Mouse (Mus musculus) gastrocnemius, postnatal 25 days (tissue): ENCODE results near the gene Mkrn2os. TPM values are rescaled to one million over a fixed set of nuclear protein-coding genes. Genes with fewer than 3 reads are reported as not detected.

ENCODE experiments used
- DNase-seq: peaks from one replicate; pipeline ENCODE4 v3.0.0; 2022
- total RNA-seq, 2 experiments: library from RNA; stranded (reverse); gene quantifications; 1 replicate in 1 of 2; 2 replicates in 1 of 2; pipeline ENCODE4 v1.2.3; 2021

Mkrn2os gene
- total RNA-seq, 2 experiments from 2014 or later: 0.18 TPM; not detected in 1

DNA sequence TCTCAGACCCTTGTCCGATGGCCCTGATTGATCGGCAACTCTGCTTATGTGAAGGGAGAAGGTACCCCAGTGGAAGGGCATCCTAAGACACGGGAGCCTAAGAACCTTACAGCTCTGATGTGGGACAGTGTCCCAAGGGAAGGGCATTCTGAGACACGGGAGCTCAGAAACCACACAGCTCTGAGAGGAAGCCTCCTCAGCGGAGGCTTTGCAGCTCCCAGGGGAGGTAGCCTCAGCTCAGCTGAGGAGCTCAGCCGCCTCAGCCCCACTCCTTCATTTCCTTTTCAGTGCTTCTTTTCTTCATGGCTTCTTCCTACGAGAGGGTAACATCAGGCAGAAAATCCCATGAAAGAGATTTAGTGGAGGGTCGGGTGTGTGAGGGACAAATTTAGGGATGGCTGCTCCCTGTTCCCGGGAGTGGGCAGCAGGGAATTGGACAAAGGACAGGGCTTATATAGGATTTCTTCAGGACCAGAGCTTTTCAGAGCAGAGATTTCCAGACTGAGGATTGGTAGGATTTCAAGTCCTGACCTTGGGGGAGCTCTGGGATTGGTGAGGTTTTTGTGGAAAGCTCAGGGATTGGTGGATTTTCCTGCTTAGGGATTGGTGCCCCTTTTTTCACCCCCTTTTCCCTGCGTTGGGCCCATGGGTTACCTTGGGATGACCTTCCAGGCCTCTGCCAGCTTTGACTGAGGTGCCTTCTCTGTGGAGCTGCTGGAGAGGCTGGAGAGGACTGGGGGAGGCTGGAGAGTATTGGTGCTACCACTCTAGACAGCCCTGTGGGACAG, 9.9 kb downstream of the Mkrn2os start:
- DNase-seq: no peak

DNA sequence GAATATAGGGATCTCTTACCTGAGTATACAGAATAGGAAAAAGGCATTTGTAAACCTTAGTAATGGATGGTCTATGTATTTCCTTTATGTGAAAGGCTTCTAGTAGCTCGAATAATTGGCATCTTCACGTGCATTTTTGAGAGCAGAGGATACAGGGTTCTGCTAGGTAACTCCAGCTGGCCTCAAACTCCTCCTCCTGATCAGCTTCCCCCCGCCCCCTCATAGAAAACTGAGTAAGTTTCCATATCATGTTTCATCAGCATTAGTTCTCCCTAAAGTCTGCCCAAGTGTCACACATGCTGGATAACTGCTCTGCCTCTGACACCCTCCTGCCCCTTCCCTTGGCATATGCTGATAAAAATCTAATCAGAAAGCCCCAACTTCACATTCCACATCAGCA, 11.6 kb downstream of the Mkrn2os start:
- DNase-seq: no peak

DNA sequence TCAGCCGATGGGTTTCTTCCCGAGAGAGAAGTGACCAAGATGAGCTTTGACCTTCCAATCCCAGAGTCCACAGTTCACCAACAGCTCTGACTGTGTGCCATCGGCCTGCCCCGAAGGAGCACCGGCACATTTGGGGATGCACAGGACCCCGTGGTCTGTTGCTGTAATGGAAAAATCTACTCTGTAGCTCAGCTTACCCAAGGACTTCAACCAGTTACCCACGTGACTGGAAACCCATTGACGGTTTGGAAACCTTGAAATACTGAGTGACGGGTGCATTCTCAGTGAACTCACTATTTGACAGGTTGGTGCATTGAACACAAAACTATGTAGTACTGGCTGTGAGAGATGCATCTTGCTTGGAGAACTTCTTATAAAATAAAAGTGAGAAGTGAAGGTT, 14.4 kb downstream of the Mkrn2os start:
- no peak for DNase-seq

DNA sequence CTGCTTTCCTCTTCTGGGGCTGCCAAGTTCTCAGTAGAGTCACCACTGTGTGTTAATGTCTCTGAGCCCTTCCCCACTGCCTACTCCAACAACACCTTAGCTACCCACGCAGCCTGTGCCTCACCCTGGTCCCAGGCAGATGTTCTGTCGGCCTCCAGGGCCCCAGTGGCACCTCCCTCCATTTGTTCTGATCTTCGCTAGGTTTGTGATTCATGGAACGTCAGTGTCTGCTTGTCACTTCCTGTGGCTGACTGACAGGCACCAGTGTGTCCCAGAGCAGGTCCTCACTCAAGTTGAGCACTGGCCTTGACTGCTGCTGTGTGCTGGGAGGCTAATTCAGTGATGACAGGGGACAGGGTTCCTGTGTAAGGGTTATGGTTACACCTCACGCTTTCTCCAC, 15.0 kb downstream of the Mkrn2os start:
- DNase-seq: no peak

DNA sequence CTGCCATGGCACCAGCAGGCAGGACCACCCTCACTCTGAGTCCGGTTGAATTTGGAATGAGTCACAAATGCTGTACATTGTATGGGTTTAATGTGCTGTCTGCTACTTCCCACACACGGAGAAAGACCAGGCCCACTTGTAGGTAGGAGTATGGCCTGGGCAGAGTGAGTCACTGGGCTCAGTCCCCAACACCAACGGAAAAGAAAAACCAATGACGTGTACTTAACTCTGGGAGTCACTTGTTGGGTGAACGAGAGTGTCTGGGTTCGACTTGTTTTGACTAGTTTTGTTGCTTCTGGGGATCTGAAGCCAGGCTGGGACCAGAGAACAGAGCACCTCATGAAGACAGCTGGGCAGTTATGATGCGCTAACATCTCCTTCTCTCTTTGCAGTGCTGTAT, 18.2 kb downstream of the Mkrn2os start:
- DNase-seq: no peak

DNA sequence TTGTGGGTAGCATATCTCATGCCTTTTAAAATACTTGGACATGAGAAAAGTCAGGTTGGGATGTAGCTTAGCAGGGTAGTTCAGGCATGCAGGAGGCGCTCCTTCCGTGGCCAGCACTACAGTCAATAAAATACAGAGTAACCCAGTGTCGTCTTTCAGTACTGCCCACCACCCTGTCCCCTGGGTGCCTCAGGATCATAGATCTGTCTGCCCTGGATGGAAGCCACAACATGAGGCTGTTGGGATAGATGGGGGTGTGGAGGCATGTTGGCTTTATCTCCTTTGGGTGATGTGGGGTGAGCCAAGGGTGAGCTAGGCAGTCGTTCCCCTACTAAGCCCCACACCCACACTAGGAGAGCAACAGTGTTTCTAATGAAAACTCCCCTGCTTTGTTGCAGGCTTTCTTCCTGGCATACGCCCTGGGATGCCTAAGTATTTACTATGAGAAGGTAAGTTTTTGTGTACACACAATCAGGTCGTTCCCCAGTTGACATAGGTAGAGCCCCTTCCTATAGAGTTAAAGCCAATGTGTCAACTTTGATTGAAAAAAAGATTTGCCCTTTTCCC, 26.8 kb downstream of the Mkrn2os start:
- DNase-seq: peak; percentile 23

DNA sequence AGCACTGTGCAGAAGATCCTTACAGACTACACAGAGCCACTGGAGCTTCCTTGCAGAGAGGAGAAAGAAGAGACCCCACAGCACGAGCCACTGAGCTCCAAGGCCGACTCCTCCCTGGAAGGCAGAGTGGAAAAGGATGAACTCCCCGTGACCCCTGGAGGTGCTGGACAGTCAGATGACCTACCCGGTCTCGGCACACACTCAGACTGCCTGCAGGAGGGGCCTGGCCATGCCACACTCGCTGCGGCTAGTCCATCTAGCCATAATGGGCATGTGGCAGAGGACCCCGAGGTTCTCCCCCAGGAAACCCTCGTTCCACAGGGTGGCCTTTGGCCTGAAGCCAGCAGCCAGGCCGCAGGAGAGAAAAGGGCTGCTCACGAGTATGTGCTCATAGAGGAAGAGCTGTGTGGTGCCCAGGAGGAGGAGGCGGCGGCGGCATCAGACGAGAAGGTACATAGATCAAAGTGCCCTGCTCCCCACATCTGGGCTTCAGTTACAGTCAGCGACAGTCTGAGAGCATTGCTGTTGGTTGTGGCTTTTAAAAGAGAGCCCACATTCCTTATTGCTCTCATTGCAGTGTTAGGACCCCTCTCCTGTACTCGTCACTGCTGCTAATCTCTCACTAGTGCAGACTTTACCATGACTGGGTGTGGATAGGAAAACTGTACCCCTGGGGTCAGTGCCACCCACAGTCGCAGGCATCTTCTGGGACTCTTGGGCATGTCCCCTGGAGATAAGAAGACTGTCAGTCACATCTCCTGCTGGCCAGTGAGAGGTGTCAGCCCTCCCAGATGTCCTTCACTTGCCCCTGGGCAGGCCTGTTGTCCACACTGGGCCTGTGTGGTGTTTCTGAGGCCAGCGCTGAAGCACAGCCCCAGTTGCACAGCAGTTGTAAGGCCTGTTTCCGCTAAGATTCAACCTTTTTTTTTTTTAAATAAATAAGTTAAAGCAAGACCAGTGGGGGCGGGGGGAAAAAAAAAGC, 32.4 kb downstream of the Mkrn2os start:
- DNase-seq: no peak

DNA sequence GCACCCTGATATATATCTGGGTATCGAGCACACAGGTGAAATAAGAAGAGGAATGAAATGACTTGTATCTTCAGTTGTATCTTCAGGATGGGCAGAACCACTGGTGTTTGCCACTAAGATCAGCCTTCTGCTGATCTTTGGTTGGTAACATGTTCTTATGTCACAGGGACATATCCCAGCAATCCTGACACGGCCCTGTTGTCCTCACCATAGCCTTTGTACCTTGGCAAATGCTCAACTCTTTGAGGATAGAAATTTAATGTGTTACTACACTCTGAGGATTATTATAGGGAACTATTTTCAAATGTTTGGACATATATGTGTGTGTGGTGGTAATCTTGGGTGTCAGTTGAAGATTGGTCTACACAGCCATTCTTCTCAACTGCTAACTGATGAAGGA, 34.2 kb downstream of the Mkrn2os start:
- DNase-seq: no peak

DNA sequence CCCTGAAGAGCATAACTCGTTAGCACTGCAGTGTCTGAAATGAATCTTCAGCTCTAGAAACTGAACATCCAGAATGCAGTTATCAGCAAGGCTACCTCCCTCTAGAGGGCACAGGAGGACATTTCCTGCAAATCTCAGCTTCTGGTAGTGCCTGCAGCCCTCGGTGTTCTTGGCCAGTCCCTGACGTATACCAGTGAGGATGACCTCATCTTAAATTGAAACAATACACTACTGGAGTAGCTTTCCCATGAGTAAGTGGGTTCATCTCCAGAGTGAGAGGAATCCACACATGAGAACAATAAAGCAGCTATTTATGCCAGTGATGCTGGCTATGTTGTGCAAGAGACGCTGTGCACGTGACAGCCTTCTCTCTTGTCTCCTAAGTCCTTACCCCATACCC, 36.9 kb downstream of the Mkrn2os start:
- no peak for DNase-seq

DNA sequence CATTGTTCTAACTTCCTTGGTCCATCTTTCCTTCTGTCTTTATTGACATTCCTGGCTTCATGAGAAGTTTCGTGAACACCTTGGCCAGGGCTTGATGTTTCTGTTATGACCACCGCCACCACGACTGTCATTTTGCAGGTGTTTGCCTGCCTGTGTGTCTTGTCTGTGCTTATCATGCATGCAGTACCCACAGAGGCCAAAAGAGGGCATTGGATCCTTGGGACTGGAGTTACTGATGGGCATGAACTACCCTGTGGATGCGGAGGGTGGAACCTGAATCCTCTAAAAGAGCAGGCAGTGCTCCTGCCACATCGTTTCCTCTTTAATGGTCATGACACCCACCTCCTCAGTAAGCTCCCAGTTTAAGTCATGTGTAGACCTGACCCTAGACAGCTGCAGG, 46.1 kb downstream of the Mkrn2os start:
- peak; percentile 24 for DNase-seq

DNA sequence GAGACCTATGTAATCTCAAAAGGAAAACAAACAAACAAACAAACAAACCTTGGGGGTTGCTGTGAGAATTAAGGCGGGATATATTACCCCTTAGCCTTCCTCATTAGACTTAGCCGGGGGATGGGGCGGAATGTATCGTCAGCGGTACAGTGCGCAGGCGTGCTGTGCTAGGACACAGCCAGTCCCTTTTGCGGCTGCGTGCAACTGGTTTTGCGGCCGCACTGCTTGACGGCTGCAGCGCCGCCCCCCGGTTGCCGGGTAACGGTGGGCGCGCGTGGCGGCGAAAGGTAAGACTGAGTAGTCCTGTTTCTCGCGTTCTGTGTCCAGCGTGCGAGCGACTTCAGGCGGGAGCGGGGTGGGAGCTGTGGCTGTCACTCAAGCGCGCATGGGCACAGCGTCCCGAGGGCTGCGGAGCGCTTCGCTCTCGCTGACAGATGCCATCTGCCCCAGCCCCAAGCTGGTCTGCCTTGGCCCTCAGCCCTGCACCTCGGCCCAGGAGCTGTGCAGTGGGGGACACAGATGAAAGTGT, 47.9 kb downstream of the Mkrn2os start, which contains the start of gene Tsen2:
TSS of gene Tsen2 (plus strand) at position 223 of the 529 bp plus-strand sequence.
- peak; percentile 97 for DNase-seq

DNA sequence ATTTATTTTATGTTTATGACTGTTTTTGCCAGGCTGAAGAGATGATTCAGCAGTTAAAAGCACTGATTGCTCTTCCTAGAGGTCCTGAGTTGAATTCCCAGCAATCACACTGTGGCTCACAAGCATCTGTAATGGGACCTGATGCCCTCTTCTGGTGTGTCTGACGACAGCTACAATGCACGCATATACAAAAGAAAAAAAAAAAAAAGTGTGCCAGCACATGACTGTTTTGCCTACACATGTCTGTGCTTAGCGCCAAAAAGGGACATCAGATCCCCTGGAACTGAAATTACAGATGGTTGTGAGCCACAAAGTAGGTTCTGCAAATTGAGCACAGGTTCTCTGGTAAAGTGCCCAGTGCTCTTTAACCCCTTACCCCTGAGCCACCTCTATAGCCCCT, 50.0 kb downstream of the Mkrn2os start:
- no peak for DNase-seq

DNA sequence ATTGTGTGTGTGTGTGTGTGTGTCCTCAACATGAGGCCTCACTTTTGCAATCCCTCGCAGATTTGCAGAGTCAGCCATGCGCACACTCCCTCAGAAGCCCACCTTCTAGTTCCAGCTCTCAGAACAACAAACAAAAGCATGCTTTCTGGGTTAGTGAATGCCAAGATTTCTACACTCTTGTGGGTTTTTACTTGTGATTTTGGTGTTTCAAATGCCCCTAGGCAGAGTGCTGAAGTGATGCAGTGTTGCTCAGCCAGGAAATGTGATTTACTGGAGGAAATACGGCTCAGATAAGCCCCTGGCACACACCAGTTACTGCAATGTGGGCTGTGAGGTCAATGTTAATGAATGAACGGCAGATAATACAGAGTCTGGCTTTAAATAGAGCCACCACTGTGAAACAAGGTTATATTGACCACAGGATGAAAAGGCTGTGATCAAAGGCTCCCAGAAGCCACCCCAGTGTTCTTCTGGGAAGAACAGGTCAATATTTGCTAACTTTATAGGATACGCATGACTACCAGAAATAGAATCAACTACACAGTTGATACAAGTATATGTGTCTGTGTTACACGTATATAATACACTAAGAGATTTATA, 50.6 kb downstream of the Mkrn2os start:
- no peak for DNase-seq

DNA sequence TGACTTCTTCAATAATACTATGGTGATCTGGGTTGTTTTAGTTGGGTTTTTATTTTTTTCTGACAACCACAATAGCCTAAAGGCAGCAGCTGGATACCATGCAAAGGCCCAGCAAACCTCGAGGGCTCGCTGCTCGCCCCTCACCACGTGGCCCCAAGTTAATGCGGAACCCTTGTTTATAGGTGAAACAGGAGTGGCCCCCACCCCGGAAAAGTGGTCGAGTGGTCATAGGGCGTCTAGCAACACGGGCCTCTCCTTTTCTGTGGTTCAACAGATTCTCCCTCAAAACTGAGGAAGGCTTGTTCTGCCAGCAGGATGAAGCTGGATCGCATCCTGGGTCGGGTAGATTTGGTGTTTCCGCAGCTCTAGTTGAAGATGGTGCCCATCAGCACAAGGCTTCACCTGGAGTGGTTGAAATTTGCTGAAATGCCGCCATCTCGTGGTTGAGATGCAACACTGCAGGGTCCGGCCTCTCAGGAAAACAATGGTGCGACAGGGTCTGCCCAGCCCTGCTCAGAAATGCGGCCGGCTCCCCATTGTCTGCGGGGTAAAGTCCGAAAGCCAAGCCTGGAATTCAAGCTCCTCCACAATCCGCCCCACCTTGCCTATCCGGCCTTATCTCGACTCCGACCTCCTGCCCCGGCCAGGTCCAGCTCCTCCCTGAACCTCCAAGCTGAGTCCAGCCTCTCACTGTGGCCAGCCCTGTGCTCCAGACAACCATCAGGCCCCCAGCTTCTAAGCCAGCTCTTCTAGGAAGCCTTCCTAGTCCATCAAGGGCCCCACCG, 53.5 kb downstream of the Mkrn2os start:
- peak; percentile 62 for DNase-seq

DNA sequence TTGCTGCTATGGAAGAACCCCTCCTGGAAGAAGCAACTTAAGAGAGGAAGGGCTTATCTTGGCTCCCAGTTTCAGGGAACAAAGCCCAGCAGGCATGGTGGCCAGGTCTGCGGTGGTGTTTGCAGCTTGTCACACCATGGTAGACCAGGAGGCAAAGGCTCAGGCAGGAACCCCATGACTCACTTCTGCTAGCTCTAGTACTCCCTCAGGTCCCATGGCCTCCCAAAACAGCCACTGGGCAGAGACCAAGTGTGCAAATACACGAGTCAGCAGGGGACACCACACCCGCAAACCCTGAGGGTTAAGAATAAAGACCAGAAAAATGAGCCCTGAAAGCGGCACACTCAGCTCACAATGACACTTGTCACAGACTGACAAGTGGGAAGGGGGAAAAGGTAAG, 56.2 kb downstream of the Mkrn2os start:
- no peak for DNase-seq

DNA sequence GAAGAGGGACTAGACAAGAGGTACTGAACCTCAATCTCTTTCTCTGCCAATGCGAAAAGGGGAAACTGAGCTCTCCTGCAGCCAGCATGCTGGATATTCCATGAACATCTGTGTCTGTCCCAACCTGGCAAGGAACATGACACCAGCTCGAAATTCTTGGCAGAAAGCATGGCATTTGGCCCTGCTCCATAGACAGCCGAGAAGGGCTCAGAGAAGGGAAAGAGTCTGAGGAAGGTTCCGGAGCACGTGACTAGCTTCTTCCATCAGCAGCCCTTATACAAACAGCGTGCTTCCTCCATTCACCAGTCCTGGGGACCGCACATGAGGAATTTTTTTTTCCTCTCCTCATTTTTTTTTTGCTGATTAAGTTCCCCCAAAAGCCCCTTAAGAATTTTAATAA, 57.8 kb downstream of the Mkrn2os start:
- DNase-seq: peak; percentile 36

Other genes with a start within 250 kb of the Mkrn2os start
- gene Pparg, start 231.6 kb downstream of the Mkrn2os start, total RNA-seq: 1 to 10 TPM; 1.8 to 9.2 TPM
- 1 to 10 TPM; 5.8 to 6.1 TPM for gene Tsen2, start 47.9 kb downstream of the Mkrn2os start, total RNA-seq
- gene Mkrn2, start 9.3 kb upstream of the Mkrn2os start, total RNA-seq: 10 to 100 TPM; 37.9 to 42.3 TPM
- gene Raf1, start 84.1 kb upstream of the Mkrn2os start, total RNA-seq: 100 to 1,000 TPM; 105 to 129 TPM
- under 1 TPM; 0.35 to 0.43 TPM for gene Tmem40, start 169.8 kb upstream of the Mkrn2os start, total RNA-seq
- 10 to 100 TPM; 61.9 to 64.2 TPM for gene Cand2, start 182.0 kb upstream of the Mkrn2os start, total RNA-seq
- 100 to 1,000 TPM; 536 to 577 TPM for gene Rpl32, start 216.2 kb upstream of the Mkrn2os start, total RNA-seq
- under 1 TPM in 1 of 2 experiments, not detected in 1; 0.24 TPM for gene Efcab12, start 245.8 kb upstream of the Mkrn2os start, total RNA-seq